Mouse (Mus musculus) heart, adult 11 months (tissue): ENCODE data around the gene Try4.
"Not testable (repeated sequence)": the region's sequence is repeated elsewhere in the genome, so short reads cannot be mapped to it uniquely, and the experiment has no call there.

Source experiments
- DNase-seq: peaks from one replicate; pipeline ENCODE4 v3.0.0; 2022

Gene Try4

GRCm38 (mm10) chr6:41301969-41302368, at the start of gene Try4:
Gene Try4, plus strand, starts transcription at chr6:41302269.
- DNase-seq = no peak

GRCm38 (mm10) chr6:41253314-41253713, 48.8 kb upstream of the Try4 start:
- DNase-seq = not testable (repeated sequence)

DNA sequence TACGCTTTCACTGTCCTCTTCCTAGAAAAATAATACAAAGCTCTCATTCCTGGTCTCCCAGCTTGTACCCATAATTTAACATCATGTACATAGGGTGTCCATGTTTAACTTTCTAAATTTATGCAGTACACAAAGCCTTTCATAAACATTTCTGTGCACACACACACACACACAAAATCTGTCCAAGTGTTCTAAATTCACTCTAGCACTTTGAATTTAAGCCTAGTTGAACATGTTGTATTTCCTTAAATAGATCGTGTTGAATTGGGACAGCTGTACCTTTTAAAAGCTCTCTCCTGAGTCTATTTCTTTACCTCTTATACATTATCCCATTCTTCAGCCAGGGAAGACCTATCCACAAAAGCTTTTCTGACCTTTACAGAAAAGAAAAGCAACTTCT, 45.6 kb upstream of the Try4 start:
- no peak for DNase-seq

DNA sequence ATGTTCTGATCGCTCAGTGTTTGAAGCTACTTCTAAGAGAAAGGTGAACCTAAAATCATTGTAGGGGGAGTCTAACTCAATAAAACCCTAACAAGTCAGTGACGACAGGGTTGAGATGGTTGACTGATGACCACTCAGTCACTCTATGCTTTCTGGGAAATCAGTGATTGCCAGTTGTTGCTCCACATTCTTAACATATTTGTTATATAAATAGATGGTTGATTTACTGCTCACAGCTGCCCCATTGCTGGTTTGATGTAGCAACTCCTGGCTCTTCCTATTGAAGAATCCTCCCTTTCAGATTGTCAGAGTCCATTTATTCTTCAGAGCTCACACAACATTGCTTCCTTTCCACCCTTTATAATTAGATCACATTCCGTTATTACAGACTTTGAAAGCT, 44.6 kb upstream of the Try4 start:
- DNase-seq = no peak

- no peak for DNase-seq
Measured at GRCm38 (mm10) chr6:41262796-41263195, 39.3 kb upstream of the Try4 start.

DNA sequence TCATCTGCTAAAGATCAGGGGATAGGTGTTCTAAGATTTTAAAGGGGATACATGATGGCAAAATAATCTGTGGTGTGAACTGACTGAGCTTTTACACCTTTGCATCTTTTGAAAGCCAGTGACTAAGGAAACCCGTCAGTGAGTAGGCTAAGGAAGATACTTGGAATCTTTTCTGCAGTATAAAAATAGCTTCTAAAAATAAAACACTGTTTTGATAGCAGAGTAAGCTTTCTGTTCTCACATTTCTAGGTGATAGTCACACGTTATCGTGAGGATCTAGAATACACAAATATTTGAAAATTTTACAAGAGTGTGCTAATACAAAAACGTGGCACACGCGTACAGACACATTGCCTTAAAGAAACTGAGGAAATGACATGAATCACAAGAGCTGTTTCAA, 35.9 kb upstream of the Try4 start:
- DNase-seq = no peak

DNA sequence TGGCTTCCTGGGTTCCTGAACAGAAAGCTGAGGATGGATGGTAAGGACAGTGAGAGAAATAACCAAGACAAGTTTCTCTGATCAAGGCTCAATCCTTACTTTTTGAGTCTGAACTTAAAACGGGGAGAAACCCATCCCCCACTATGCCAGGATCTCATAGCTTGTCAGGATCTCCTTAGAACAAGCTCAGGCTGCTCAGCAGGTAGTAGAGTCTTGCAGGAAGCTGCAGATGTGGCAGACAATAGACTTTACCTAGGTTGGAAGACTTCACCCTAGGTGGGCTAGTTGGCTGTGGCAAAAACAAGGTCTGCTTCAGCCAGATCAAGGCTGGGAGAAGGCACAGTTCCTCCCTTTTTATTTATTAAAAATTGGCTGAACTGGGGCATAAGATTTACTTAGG, 3.8 kb upstream of the Try4 start:
- no peak for DNase-seq

GRCm38 (mm10) chr6:41316741-41317140, 14.7 kb downstream of the Try4 start, which contains the start of gene Try5:
Gene Try5, minus strand, starts transcription at chr6:41316841.
- not testable (repeated sequence) for DNase-seq

GRCm38 (mm10) chr6:41353932-41354331, 51.9 kb downstream of the Try4 start, which contains the start of gene Try10:
Gene Try10, plus strand, starts transcription at chr6:41354105.
- DNase-seq = no peak
